Mouse (Mus musculus) A20 (cell line): ENCODE data around the gene Nek8.
"Not testable (repeated sequence)": the region's sequence is repeated elsewhere in the genome, so short reads cannot be mapped to it uniquely, and the experiment has no call there.

Experiments
- DNase-seq: peaks from one replicate; pipeline ENCODE4 v3.0.0-alpha.2; 2011; ENCODE audit warnings: low read depth, low spot score

The Nek8 gene

GRCm38 (mm10) chr11:78146707-78147543, 29.6 kb downstream of the Nek8 start:
- no peak for DNase-seq

- no peak for DNase-seq
Measured at GRCm38 (mm10) chr11:78146168-78146567, 30.3 kb downstream of the Nek8 start.

GRCm38 (mm10) chr11:78143520-78143919, 33.0 kb downstream of the Nek8 start:
- DNase-seq = no peak

GRCm38 (mm10) chr11:78140665-78141064, 35.8 kb downstream of the Nek8 start:
- no peak for DNase-seq

- no peak for DNase-seq
Measured at GRCm38 (mm10) chr11:78138023-78138422, 38.5 kb downstream of the Nek8 start.

GRCm38 (mm10) chr11:78137584-78137983, 38.9 kb downstream of the Nek8 start:
- no peak for DNase-seq

- no peak for DNase-seq
Measured at GRCm38 (mm10) chr11:78136132-78136531, 40.3 kb downstream of the Nek8 start.

GRCm38 (mm10) chr11:78135314-78135713, 41.2 kb downstream of the Nek8 start:
- not testable (repeated sequence) for DNase-seq

GRCm38 (mm10) chr11:78134344-78134743, 42.1 kb downstream of the Nek8 start:
- no peak for DNase-seq

- no peak for DNase-seq
Measured at GRCm38 (mm10) chr11:78133915-78134314, 42.6 kb downstream of the Nek8 start.

GRCm38 (mm10) chr11:78129458-78129857, 47.0 kb downstream of the Nek8 start:
- DNase-seq = no peak

- peak; percentile 30 for DNase-seq
Measured at GRCm38 (mm10) chr11:78126739-78127138, 49.7 kb downstream of the Nek8 start.

GRCm38 (mm10) chr11:78125691-78126090, 50.8 kb downstream of the Nek8 start:
- peak; percentile 42 for DNase-seq

GRCm38 (mm10) chr11:78123782-78124181, 52.7 kb downstream of the Nek8 start:
- DNase-seq = no peak

GRCm38 (mm10) chr11:78122815-78123214, 53.7 kb downstream of the Nek8 start:
- no peak for DNase-seq

- no peak for DNase-seq
Measured at GRCm38 (mm10) chr11:78121176-78121575, 55.3 kb downstream of the Nek8 start.

GRCm38 (mm10) chr11:78119898-78120297, 56.6 kb downstream of the Nek8 start:
- no peak for DNase-seq

- no peak for DNase-seq
Measured at GRCm38 (mm10) chr11:78118467-78118866, 58.0 kb downstream of the Nek8 start.

- no peak for DNase-seq
Measured at GRCm38 (mm10) chr11:78116146-78116410, 60.4 kb downstream of the Nek8 start.
